Mouse (Mus musculus) liver, adult 2 months (tissue): ENCODE data around the gene Npm3.

Experiments used
- CTCF ChIP-seq: fragments of 200-500 bp; IDR thresholded peaks from 2 replicates; pipeline ENCODE4 v1.5.1; 2011; ENCODE audit warnings: low read depth, low read length, control low read depth
- POLR2A ChIP-seq: fragments of 200-500 bp; IDR thresholded peaks from 2 replicates; pipeline ENCODE4 v1.6.1; 2011; ENCODE audit warnings: low read length, control low read depth; ENCODE audit not compliant: insufficient read depth; ENCODE audit errors: extremely low read depth

- no peak for TF ChIP-seq POLR2A
- no peak for TF ChIP-seq CTCF
Observed at GRCm38 (mm10) chr19:45736855-45737207, 12.6 kb downstream of the Npm3 start.
